Mouse (Mus musculus) lung, adult 2 months (tissue): Measurements from ENCODE around the gene Lrrc25. TPM values are rescaled to one million over a fixed set of nuclear protein-coding genes. Genes with fewer than 3 reads are reported as not detected.
A peak's percentile ranks its signal among the peaks of the same experiment; 100 is the strongest.

Experiments
- DNase-seq: peaks from one replicate; pipeline ENCODE4 v3.0.0; 2022
- H3K4me1 ChIP-seq: fragments of 200-500 bp; 2 replicates; pipeline ENCODE4 v1.6.1; 2011; ENCODE audit warnings: low read length; ENCODE audit not compliant: control insufficient read depth, insufficient read depth
- H3K4me3 ChIP-seq: fragments of 200-500 bp; replicated peaks from 2 replicates; pipeline ENCODE3; 2011; ENCODE audit warnings: low read depth, mild to moderate bottlenecking, control low read depth, low read length; ENCODE audit errors: extremely low read depth
- CTCF ChIP-seq: fragments of 200-500 bp; IDR thresholded peaks from 2 replicates; pipeline ENCODE4 v1.5.1; 2011; ENCODE audit warnings: mild to moderate bottlenecking, low read length, control low read depth; ENCODE audit not compliant: insufficient read depth
- POLR2A ChIP-seq: fragments of 200-500 bp; IDR thresholded peaks from 2 replicates; pipeline ENCODE4 v1.6.1; 2011; ENCODE audit warnings: low read depth, mild to moderate bottlenecking, control low read depth, low read length, borderline replicate concordance; ENCODE audit errors: extremely low read depth
- WGBS: fragments of 180-500 bp; shearing (Covaris S2); methylation state at CpG from one replicate; pipeline ENCODE4 v1.1.7; 2018; 5-methylcytosine and 5-hydroxymethylcytosine counted together
- polyA plus RNA-seq: library from polyadenylated mRNA; depleted of rRNA; stranded (reverse); fragments of >200 nt; gene quantifications from 2 replicates; pipeline ENCODE4 v1.2.3, GENCODE M21; 2012

Lrrc25 gene
- polyA plus RNA-seq, 1 experiment: 10.4 TPM

DNA sequence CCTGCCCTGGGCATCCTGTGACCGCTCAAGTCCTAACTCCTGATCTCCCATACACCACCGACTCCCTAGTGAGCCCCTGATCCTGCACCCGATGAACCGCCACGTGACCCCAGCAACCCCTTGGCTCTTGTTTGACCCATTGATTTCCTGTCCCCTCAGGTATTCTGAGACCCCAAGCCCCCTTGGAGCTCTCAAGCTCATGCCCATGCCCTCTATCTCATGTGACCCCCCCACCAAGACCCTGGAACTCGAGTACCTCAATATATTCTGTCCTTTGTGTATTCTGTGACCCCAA is 8.4 kb upstream of the Lrrc25 start:
- TF ChIP-seq CTCF: no peak
- no peak for TF ChIP-seq POLR2A
- Histone ChIP-seq H3K4me3 (peak overlapping the region; percentile 91), H3K4me1 (peaks cover 19% of the 10 kb centered on the region)
- no peak for DNase-seq
- 11% methylated on average over 6 of the region's 6 CpGs for WGBS

DNA sequence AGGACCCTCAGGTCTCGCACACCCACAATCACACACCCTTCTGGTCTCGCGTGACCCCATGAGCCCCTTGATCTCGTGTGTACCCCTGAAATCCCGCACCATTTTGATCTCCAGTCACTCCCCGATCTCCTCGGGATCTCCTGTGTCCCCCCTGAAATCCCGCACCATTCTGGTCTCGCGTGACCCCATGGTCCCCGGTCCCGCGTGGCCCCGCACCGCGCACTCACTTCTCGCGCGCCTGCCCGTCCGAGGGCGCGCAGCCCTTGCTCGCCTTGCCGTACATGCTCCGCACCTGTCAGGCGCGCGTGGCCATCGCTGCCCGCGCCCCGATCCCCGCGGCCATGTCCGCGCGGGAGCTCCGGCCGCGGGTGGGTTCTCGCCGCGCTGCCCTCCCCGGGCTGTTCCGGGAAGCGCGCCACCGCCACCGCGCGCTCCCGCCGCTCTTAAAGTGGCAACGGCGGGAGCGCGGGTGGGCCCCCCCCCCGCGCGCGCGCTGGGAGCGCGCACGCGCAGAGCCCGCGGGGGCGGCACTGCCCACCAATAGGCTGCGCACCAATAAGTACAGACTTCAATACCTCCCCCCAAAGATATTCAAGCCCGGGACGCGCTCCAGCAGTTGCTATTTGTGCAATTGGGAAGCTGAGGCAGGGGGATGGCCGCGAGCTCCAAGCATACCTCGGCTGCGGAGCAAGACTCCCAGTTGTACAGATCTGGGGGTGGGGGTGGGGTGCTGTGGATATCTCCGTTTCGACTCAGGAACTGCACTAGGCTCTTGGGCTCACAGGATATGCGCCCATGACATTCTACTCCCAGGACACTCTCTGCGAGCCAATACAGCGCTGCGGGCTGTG is 7.8 kb upstream of the Lrrc25 start:
- peak overlapping the region; percentile 91 for H3K4me3 ChIP-seq
- peaks cover 19% of the 10 kb centered on the region for H3K4me1 ChIP-seq
- DNase-seq: no peak
- WGBS: 1% methylated on average over 84 of the region's 84 CpGs
- TF ChIP-seq CTCF (no peak), POLR2A (0 out of 2 replicates have a peak, but pooled peaks have one; percentile 29)

- WGBS: 3% methylated on average over 26 of the region's 26 CpGs
- peaks cover 19% of the 10 kb centered on the region for H3K4me1 ChIP-seq
- H3K4me3 ChIP-seq: peak within 1 kb of the TSS; percentile 91
- no peak for DNase-seq
- TF ChIP-seq POLR2A: no peak
- no peak for TF ChIP-seq CTCF
These were observed 7.1 kb upstream of the Lrrc25 start, which contains the start of gene Ssbp4 for GRCm38 (mm10) chr8:70608749-70609367. Gene Ssbp4 (minus strand): TSS chr8:70608872.

- TF ChIP-seq POLR2A (peak; percentile 83), CTCF (no peak)
- WGBS: under 1% methylated on average over 37 of the region's 39 CpGs
- H3K4me1 ChIP-seq: peaks cover 19% of the 10 kb centered on the region
- H3K4me3 ChIP-seq: peak overlapping the region; percentile 74
- DNase-seq: peak; percentile 80
These were observed 6.5 kb upstream of the Lrrc25 start for GRCm38 (mm10) chr8:70609368-70609848.

- DNase-seq: peak; percentile 82
- under 1% methylated on average over 44 of the region's 45 CpGs for WGBS
These were observed 5.8 kb upstream of the Lrrc25 start for GRCm38 (mm10) chr8:70609849-70610795.

DNA sequence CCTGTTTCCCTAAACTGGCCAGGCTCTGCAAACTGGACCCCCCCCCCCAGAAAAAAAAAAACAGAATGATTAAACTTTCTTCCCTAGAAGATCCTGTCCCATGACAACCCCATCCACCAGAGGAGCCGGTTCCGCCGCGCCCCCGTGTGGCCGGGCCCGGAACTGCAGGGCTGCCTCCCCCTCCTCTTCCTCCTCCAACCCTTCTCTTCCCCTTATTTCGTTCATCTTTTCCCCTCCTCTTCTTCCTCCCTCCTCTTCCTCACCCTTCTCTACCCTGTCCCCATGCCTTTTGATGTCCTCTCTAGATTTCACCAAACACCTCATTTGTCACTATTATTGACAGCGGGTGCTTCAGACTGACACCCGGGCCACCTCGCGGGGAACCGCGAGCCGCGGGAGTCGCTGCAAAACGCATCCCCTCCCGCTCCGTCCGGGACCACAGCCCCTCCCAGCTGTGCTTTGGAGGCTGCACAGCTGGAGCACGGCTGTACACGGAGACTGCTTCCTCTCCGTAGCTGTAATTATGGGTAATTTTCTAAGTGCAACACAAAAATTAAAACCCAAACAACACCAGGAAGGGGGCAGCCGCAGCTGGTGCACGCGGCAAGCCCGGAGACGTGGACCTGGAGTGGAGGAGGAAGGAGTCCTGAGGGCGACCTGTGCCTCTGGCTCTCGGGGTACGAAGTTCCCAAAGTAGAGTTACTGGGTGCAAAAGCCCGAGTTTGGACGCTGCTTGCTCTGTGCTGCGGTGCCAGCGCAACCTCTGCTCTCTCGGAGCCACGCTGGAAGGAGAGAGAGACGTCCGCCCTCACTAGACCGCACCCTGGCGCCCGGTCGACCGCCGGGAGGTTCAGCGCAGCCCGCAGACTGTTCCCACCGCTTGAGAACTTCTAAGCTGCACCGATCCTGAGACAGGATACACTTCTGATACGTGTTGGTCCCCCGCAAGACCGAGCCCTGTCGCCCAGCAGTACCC is 4.9 kb upstream of the Lrrc25 start:
- Histone ChIP-seq H3K4me3 (peak overlapping the region; percentile 62), H3K4me1 (peaks cover 19% of the 10 kb centered on the region)
- TF ChIP-seq CTCF: peak; percentile 61
- TF ChIP-seq POLR2A: peak; percentile 33; the same call in 1 of the 2 replicates
- under 1% methylated on average over 54 of the region's 54 CpGs for WGBS
- peak; percentile 87 for DNase-seq

More at GRCm38 (mm10) chr8:70609849-70610795, 5.8 kb upstream of the Lrrc25 start:
- Histone ChIP-seq H3K4me1 (peaks cover 19% of the 10 kb centered on the region), H3K4me3 (peak overlapping the region; percentile 74)
- TF ChIP-seq CTCF (no peak), POLR2A (peak; percentile 88; the same call in 1 of the 2 replicates)

- TF ChIP-seq CTCF: peak; percentile 94
- no peak for TF ChIP-seq POLR2A
- Histone ChIP-seq H3K4me3 (peak overlapping the region; percentile 48), H3K4me1 (peaks cover 19% of the 10 kb centered on the region)
- WGBS: 1% methylated on average over 6 of the region's 6 CpGs
- DNase-seq: peak; percentile 93
These were observed 4.1 kb upstream of the Lrrc25 start for GRCm38 (mm10) chr8:70611849-70612248.

GRCm38 (mm10) chr8:70613763-70614162 is 2.2 kb upstream of the Lrrc25 start:
- Histone ChIP-seq H3K4me1 (peaks cover 11% of the 10 kb centered on the region), H3K4me3 (no peak overlapping the region)
- DNase-seq: no peak
- no peak for TF ChIP-seq CTCF
- no peak for TF ChIP-seq POLR2A
- WGBS: 18% methylated on average over 1 of the region's 1 CpGs
